Mouse (Mus musculus) ES-E14 (cell line): ENCODE measurements at regions not wholly inside any gene's neighbourhood (a gene's known extent, or its start where the extent isn't known, plus 50 kb on each side); places are given as distances from the start of the nearest gene placed in this dataset.
"Not testable (repeated sequence)": the region's sequence is repeated elsewhere in the genome, so short reads cannot be mapped to it uniquely, and the experiment has no call there.

ENCODE experiments used
- DNase-seq: peaks from one replicate; pipeline ENCODE4 v3.0.0-alpha.2; 2013; ENCODE audit warnings: low read depth, low spot score
- H3K27ac ChIP-seq: 2 replicates; pipeline ENCODE4 v1.5.1; 2012; ENCODE audit warnings: low read depth, mild to moderate bottlenecking, low read length, moderate library complexity, mixed read lengths; ENCODE audit not compliant: poor library complexity, insufficient read depth, severe bottlenecking
- H3K36me3 ChIP-seq: 2 replicates; pipeline ENCODE4 v1.6.1; 2012; ENCODE audit warnings: mild to moderate bottlenecking, low read length, moderate library complexity, mixed read lengths; ENCODE audit not compliant: control insufficient read depth, poor library complexity, insufficient read depth, severe bottlenecking
- H3K4me1 ChIP-seq, 2 experiments: fragments of 150-350 bp in 1 of 2; sonication (generic) in 1 of 2; 2 replicates each; pipeline ENCODE4 v1.6.1; 2012; ENCODE audit warnings: low read length in 2 of 2, mild to moderate bottlenecking in 1 of 2, mixed read lengths in 1 of 2; ENCODE audit not compliant: control insufficient read depth in 2 of 2, insufficient read depth in 2 of 2, poor library complexity in 1 of 2
- H3K4me3 ChIP-seq, 2 experiments: fragments of 150-350 bp in 1 of 2; sonication (generic) in 1 of 2; 2 replicates each; pipeline ENCODE4 v1.5.1; 2012; ENCODE audit warnings: low read length in 2 of 2, low read depth in 1 of 2, mild to moderate bottlenecking in 1 of 2, mixed read lengths in 1 of 2; ENCODE audit not compliant: insufficient read depth in 1 of 2, poor library complexity in 1 of 2, severe bottlenecking in 1 of 2
- H3K9ac ChIP-seq: 2 replicates; pipeline ENCODE4 v1.6.1; 2012; ENCODE audit warnings: low read depth, mild to moderate bottlenecking, low read length, mixed read lengths; ENCODE audit not compliant: poor library complexity, insufficient read depth, severe bottlenecking
- H3K9me3 ChIP-seq: fragments of 150-350 bp; sonication (generic); 2 replicates; pipeline ENCODE4 v1.6.1; 2012; ENCODE audit warnings: low read depth, mild to moderate bottlenecking, low read length; ENCODE audit not compliant: control insufficient read depth, insufficient read depth
- CHD2 ChIP-seq: IDR thresholded peaks from 2 replicates; pipeline ENCODE4 v1.6.1; 2014; ENCODE audit warnings: mild to moderate bottlenecking, low read depth, low read length, inconsistent platforms
- HCFC1 ChIP-seq: IDR thresholded peaks from 2 replicates; pipeline ENCODE4 v1.6.1; 2012; ENCODE audit warnings: low read length, inconsistent platforms, borderline replicate concordance; ENCODE audit not compliant: insufficient read depth
- MAFK ChIP-seq: IDR thresholded peaks from 2 replicates; pipeline ENCODE4 v1.6.1; 2014; ENCODE audit warnings: mild to moderate bottlenecking, low read depth, low read length, inconsistent platforms; ENCODE audit not compliant: insufficient read depth
- ZC3H11A ChIP-seq: IDR thresholded peaks from 2 replicates; pipeline ENCODE4 v1.6.1; 2012; ENCODE audit warnings: low read depth, mild to moderate bottlenecking, inconsistent platforms, low read length, borderline replicate concordance
- ZNF384 ChIP-seq: IDR thresholded peaks from 2 replicates; pipeline ENCODE4 v1.6.1; 2012; ENCODE audit warnings: low read depth, low read length, inconsistent platforms
- in situ Hi-C, 2 experiments: fragments of 600-800 bp; cut with MboI; formaldehyde crosslinking; loops; one replicate each; pipeline ENCODE4 v1.15.1; 2025; ENCODE audit warnings: low sequenced_read_pairs in 2 of 2, inconsistent platforms in 1 of 2; ENCODE audit not compliant: unreplicated experiment in 2 of 2

- H3K9me3 ChIP-seq, DNase-seq, H3K9ac ChIP-seq, in situ Hi-C loops, H3K4me3 ChIP-seq, H3K4me1 ChIP-seq, H3K27ac ChIP-seq: not testable (repeated sequence)
- H3K36me3 ChIP-seq, result peaks cover 19% of the 10 kb centered on the region
Observed at GRCm38 (mm10) chr12:20802027-20802426, 188.2 kb upstream of the Asap2 start.

GRCm38 (mm10) chr12:20805466-20805865, 184.8 kb upstream of the Asap2 start:
- DNase-seq, in situ Hi-C loops, H3K9me3 ChIP-seq, H3K27ac ChIP-seq, H3K4me3 ChIP-seq, H3K9ac ChIP-seq, H3K4me1 ChIP-seq: not testable (repeated sequence)
- peaks cover 21% of the 10 kb centered on the region for H3K36me3 ChIP-seq

DNA sequence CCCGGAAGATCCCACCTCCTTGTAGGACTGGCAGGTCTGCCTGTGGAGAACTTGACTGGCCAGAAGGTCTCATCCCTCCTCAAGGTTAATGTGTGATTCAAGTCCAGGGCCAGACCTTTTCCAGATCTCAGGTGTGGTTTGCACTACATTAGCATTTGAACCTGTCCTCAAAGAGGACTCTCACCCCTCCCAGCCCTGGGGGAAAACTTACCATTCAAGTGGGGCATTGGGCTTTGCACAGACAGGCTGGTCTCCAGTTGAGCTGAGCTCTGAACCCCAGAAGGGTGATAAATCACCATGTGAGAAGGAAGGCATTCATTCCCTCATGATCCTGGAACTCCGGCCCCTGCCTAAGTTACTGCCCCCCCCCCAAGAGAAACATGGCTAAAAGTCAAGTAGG, 183.6 kb upstream of the Asap2 start:
- Histone ChIP-seq H3K27ac (no peak overlapping the region; the same call in 1 of the 2 replicates), H3K9me3 (no peaks in the 10 kb centered on the region)
- in situ Hi-C loops, result no loop called here

GRCm38 (mm10) chr12:20813836-20814235, 176.4 kb upstream of the Asap2 start:
- DNase-seq, H3K9ac ChIP-seq, H3K9me3 ChIP-seq, in situ Hi-C loops, H3K36me3 ChIP-seq, H3K4me1 ChIP-seq, H3K27ac ChIP-seq: not testable (repeated sequence)
- H3K4me3 ChIP-seq, result peak overlapping the region; percentile 86; a peak in 2 of 4 replicates

More for the DNA sequence above, 183.6 kb upstream of the Asap2 start:
- no peak for DNase-seq
- Histone ChIP-seq H3K4me3 (no peak overlapping the region), H3K4me1 (no peaks in the 10 kb centered on the region; a peak in 1 of 4 replicates), H3K36me3 (peaks cover 21% of the 10 kb centered on the region), H3K9ac (no peak overlapping the region)
- no peak for TF ChIP-seq ZC3H11A
- no peak for TF ChIP-seq MAFK
- TF ChIP-seq HCFC1, result no peak
- no peak for TF ChIP-seq ZNF384
- no peak for TF ChIP-seq CHD2

DNA sequence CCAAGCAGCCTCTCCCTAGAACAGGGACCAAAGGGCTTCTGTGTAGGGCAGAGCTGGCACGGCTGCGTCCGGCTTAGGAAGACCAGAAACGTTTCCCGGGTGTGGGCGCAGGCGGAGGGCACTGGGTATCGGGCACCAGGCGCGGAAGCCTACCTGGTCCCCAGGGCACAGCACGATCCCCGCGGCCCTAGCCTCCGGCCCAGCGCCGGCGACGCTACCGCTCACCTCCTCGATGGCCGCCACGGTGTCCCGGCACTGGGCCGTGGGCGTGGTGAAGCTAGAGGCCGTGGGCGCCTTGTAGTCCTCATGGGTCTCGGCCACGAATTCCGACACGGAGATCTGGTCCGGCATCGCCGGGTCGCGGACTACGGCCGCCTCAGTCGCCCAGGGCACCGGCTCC, 175.1 kb upstream of the Asap2 start:
- H3K9me3 ChIP-seq, DNase-seq, in situ Hi-C loops, H3K36me3 ChIP-seq, H3K4me1 ChIP-seq: not testable (repeated sequence)
- Histone ChIP-seq H3K4me3 (peak overlapping the region; percentile 86), H3K27ac (peak overlapping the region; percentile 84), H3K9ac (peak overlapping the region; percentile 93)
